Mouse (Mus musculus) embryo, embryonic 11.5 days (tissue): ENCODE measurements at regions not wholly inside any gene's neighbourhood (a gene's known extent, or its start where the extent isn't known, plus 50 kb on each side); places are given as distances from the start of the nearest gene placed in this dataset.

Experiments used
- DNase-seq: peaks from one replicate; pipeline ENCODE4 v3.0.0-alpha.2; 2012; ENCODE audit warnings: low read depth, low spot score

GRCm38 (mm10) chr13:69867296-69868065 lies 65.3 kb downstream of the Med10 start:
- no peak for DNase-seq

GRCm38 (mm10) chr13:69896536-69896935 lies 94.3 kb downstream of the Med10 start:
- DNase-seq: peak; percentile 35

GRCm38 (mm10) chr13:69901139-69901538 lies 98.9 kb downstream of the Med10 start:
- DNase-seq: no peak

GRCm38 (mm10) chr13:69906802-69907537 lies 104.8 kb downstream of the Med10 start:
- DNase-seq: no peak

GRCm38 (mm10) chr13:69915796-69916195 lies 113.6 kb downstream of the Med10 start:
- DNase-seq: no peak

GRCm38 (mm10) chr13:69932695-69933550 lies 130.7 kb downstream of the Med10 start:
- no peak for DNase-seq

GRCm38 (mm10) chr13:69933551-69933845 lies 131.3 kb downstream of the Med10 start:
- DNase-seq: peak; percentile 32

- no peak for DNase-seq
Observed at GRCm38 (mm10) chr13:69939791-69940190, 137.6 kb downstream of the Med10 start.

- no peak for DNase-seq
Observed at GRCm38 (mm10) chr13:69944651-69945050, 142.5 kb downstream of the Med10 start.

GRCm38 (mm10) chr13:69946615-69947014 lies 144.4 kb downstream of the Med10 start:
- no peak for DNase-seq

GRCm38 (mm10) chr13:69952061-69952460 lies 149.9 kb downstream of the Med10 start:
- no peak for DNase-seq

- no peak for DNase-seq
Observed at GRCm38 (mm10) chr13:69954171-69954570, 152.0 kb downstream of the Med10 start.

GRCm38 (mm10) chr13:69955503-69955902 lies 153.3 kb downstream of the Med10 start:
- DNase-seq: no peak

GRCm38 (mm10) chr13:69963944-69964343 lies 161.7 kb downstream of the Med10 start:
- DNase-seq: no peak

GRCm38 (mm10) chr13:69971281-69972057 lies 169.3 kb downstream of the Med10 start:
- no peak for DNase-seq

- DNase-seq: no peak
Observed at GRCm38 (mm10) chr13:69974835-69975234, 172.6 kb downstream of the Med10 start.

- no peak for DNase-seq
Observed at GRCm38 (mm10) chr13:69984159-69984558, 182.0 kb downstream of the Med10 start.

GRCm38 (mm10) chr13:69987181-69987580 lies 185.0 kb downstream of the Med10 start:
- DNase-seq: peak; percentile 13

GRCm38 (mm10) chr13:69988319-69988718 lies 186.1 kb downstream of the Med10 start:
- DNase-seq: no peak

GRCm38 (mm10) chr13:69991253-69991891 lies 189.2 kb downstream of the Med10 start:
- DNase-seq: peak; percentile 19

GRCm38 (mm10) chr13:69991892-69992261 lies 189.7 kb downstream of the Med10 start:
- DNase-seq: no peak
